Mouse (Mus musculus) kidney, postnatal 14 days (tissue): ENCODE measurements at regions not wholly inside any gene's neighbourhood (a gene's known extent, or its start where the extent isn't known, plus 50 kb on each side); places are given as distances from the start of the nearest gene placed in this dataset.

Experiments
- DNase-seq: peaks from one replicate; pipeline ENCODE4 v3.0.0; 2022; ENCODE audit warnings: mixed read lengths

- no peak for DNase-seq
Measured at GRCm38 (mm10) chr8:30952818-30953217, 2475.7 kb upstream of the 5930422O12Rik start.

GRCm38 (mm10) chr8:30959436-30960180 is 2468.9 kb upstream of the 5930422O12Rik start:
- DNase-seq, result no peak

- DNase-seq, result no peak
Measured at GRCm38 (mm10) chr8:30960486-30960885, 2468.0 kb upstream of the 5930422O12Rik start.

GRCm38 (mm10) chr8:30962207-30962606 is 2466.3 kb upstream of the 5930422O12Rik start:
- DNase-seq, result no peak

- no peak for DNase-seq
Measured at GRCm38 (mm10) chr8:30982814-30983213, 2445.7 kb upstream of the 5930422O12Rik start.

- no peak for DNase-seq
Measured at GRCm38 (mm10) chr8:30988051-30988450, 2440.5 kb upstream of the 5930422O12Rik start.

GRCm38 (mm10) chr8:30998657-30999056 is 2429.9 kb upstream of the 5930422O12Rik start:
- no peak for DNase-seq

- no peak for DNase-seq
Measured at GRCm38 (mm10) chr8:31000120-31000519, 2428.4 kb upstream of the 5930422O12Rik start.

- DNase-seq, result no peak
Measured at GRCm38 (mm10) chr8:31001980-31002730, 2426.4 kb upstream of the 5930422O12Rik start.

- DNase-seq, result no peak
Measured at GRCm38 (mm10) chr8:31008309-31008708, 2420.2 kb upstream of the 5930422O12Rik start.

GRCm38 (mm10) chr8:31012068-31012467 is 2416.4 kb upstream of the 5930422O12Rik start:
- no peak for DNase-seq

- DNase-seq, result peak; percentile 62
Measured at GRCm38 (mm10) chr8:31031721-31032591, 2396.6 kb upstream of the 5930422O12Rik start.

- peak; percentile 89 for DNase-seq
Measured at GRCm38 (mm10) chr8:31033281-31033680, 2395.2 kb upstream of the 5930422O12Rik start.

- DNase-seq, result peak; percentile 12
Measured at GRCm38 (mm10) chr8:31036892-31037291, 2391.6 kb upstream of the 5930422O12Rik start.
